Comparison of ENCODE assay signal across 8 mouse cellular contexts in genomic region chr19:43760504-43760903, GRCm38 (mm10). TPM values are rescaled to one million over a fixed set of nuclear protein-coding genes. Genes with fewer than 3 reads are reported as not detected.
A peak's percentile ranks its signal among the peaks of the same experiment; 100 is the strongest.
DNase-seq lines count a peak whose midpoint lies in the region.

No protein-coding gene starts in this region.

- intact Hi-C loops in left cerebral cortex, postnatal 14 days (cut with DNase I) = no loop called here

- DNase-seq in ovary, postnatal 10 days (ENCODE audit: low spot score) = peak; percentile 17
- no peak for DNase-seq in ovary, adult 18-20 months (ENCODE audit: low spot score)
- DNase-seq in T-cell, adult 2 months (ENCODE audit: low spot score) = peak; percentile 66
- peak; percentile 74 to 87 for DNase-seq in cerebellum, postnatal 14 days
- peak; percentile 34 to 67 for DNase-seq in gastrocnemius, postnatal 4 days (ENCODE audit: low spot score in 2 of 2)
- DNase-seq in left cerebral cortex, postnatal 14 days (ENCODE audit: low spot score in 2 of 2) = peak; percentile 28 to 66
- DNase-seq in natural killer cell, adult 2 months (ENCODE audit: low spot score in 2 of 2) = peak; percentile 53 to 72
- peak; percentile 94 for DNase-seq in thymus, postnatal 4 days

RNA-seq across cellular contexts. Expression of gene Cox15, which starts 7.7 kb away (rescaled TPM):
- 10 to 100 TPM; 27.8 to 28.8 TPM for total RNA-seq in gastrocnemius, postnatal 4 days (2021)
- 10 to 100 TPM; 18.6 to 19.2 TPM for total RNA-seq in left cerebral cortex, postnatal 14 days (2021)

RNA-seq across cellular contexts. Expression of gene Cutc, which starts 7.7 kb away (rescaled TPM):
- total RNA-seq in gastrocnemius, postnatal 4 days (2021) = 10 to 100 TPM in 1 of 2 experiments, 1 to 10 TPM in 1; 8.8 to 11.3 TPM
- total RNA-seq in left cerebral cortex, postnatal 14 days (2021) = 1 to 10 TPM; 4.0 to 6.0 TPM

RNA-seq across cellular contexts. Expression of gene Abcc2, which starts 21.5 kb away (rescaled TPM):
- under 1 TPM; 0.17 to 0.54 TPM for total RNA-seq in gastrocnemius, postnatal 4 days (2021)
- total RNA-seq in left cerebral cortex, postnatal 14 days (2021) = under 1 TPM; 0.11 to 0.66 TPM
